Mouse (Mus musculus) liver, embryonic 16.5 days (tissue): ENCODE results near the gene Ankrd31. TPM values are rescaled to one million over a fixed set of nuclear protein-coding genes. Genes with fewer than 3 reads are reported as not detected.
A peak's percentile ranks its signal among the peaks of the same experiment; 100 is the strongest.
"Not testable (repeated sequence)": the region's sequence is repeated elsewhere in the genome, so short reads cannot be mapped to it uniquely, and the experiment has no call there.

Source experiments
- ATAC-seq: fragments of 200-750 bp; cut with Nextera tagmentation; 2 replicates; pipeline ENCODE4 v1.8.0; 2017; ENCODE audit warnings: low read depth, mild to moderate bottlenecking, moderate number of reproducible peaks, moderate library complexity
- H3K27ac ChIP-seq: fragments of 300-500 bp; sonication (generic); 2 replicates; pipeline ENCODE4 v1.5.1; 2014; ENCODE audit warnings: mild to moderate bottlenecking, low read length
- H3K27me3 ChIP-seq: fragments of 300-500 bp; sonication (generic); 2 replicates; pipeline ENCODE4 v1.6.1; 2014; ENCODE audit warnings: low read depth, low read length, mixed read lengths; ENCODE audit not compliant: control insufficient read depth, insufficient read depth
- H3K36me3 ChIP-seq: fragments of 300-500 bp; sonication (generic); 2 replicates; pipeline ENCODE4 v1.6.1; 2014; ENCODE audit warnings: mild to moderate bottlenecking; ENCODE audit not compliant: control insufficient read depth, insufficient read depth
- H3K4me1 ChIP-seq: fragments of 300-500 bp; sonication (generic); 2 replicates; pipeline ENCODE4 v1.6.1; 2014; ENCODE audit warnings: low read depth, low read length, mixed read lengths; ENCODE audit not compliant: control insufficient read depth
- H3K4me2 ChIP-seq: fragments of 300-500 bp; sonication (generic); 2 replicates; pipeline ENCODE4 v1.6.1; 2014; ENCODE audit warnings: low read depth, low read length, mixed read lengths
- H3K4me3 ChIP-seq: fragments of 300-500 bp; sonication (generic); 2 replicates; pipeline ENCODE4 v1.5.1; 2014; ENCODE audit warnings: low read depth, mild to moderate bottlenecking, low read length
- H3K9ac ChIP-seq: fragments of 300-500 bp; sonication (generic); 2 replicates; pipeline ENCODE4 v1.6.1; 2014; ENCODE audit warnings: low read depth, low read length
- H3K9me3 ChIP-seq: fragments of 300-500 bp; sonication (generic); replicated peaks from 2 replicates; pipeline ENCODE4 v1.6.1; 2016; ENCODE audit warnings: low read length; ENCODE audit not compliant: control insufficient read depth
- WGBS: fragments of 180-500 bp; shearing (Covaris S2); extraction: QIAGEN DNeasy Blood & Tissue Kit; methylation state at CpG from one replicate; pipeline ENCODE4 v1.1.7; 2014; ENCODE audit not compliant: insufficient replicate concordance; 5-methylcytosine and 5-hydroxymethylcytosine counted together
- polyA plus RNA-seq: library from polyadenylated mRNA; unstranded; fragments of >200 nt; fragmentation: Nextera tagmentation; extraction: Ambion mirVana; gene quantifications from 2 replicates; pipeline ENCODE4 v1.2.1, GENCODE M21; 2015

Ankrd31 gene
- polyA plus RNA-seq, 1 experiment from 2014 or later = 0.02 TPM

DNA sequence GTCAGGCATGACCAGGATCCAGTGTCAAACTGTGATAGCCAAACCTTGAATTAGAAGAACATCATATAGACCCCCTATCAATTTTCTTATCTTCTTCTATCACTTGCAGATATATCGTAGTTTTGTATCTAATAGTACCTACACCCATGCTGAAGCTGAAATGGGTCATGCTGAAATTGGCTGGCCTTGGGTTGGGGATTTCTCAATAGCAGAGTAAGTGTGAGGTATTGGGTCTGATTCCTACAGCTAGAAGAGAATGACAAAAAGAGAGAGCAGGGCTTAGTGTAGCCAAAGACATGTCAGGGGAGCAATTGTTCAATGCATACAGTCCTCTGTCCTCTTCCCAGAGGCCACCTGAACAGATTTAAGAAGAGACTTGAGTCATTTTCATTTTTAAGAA, 18.0 kb upstream of the Ankrd31 start:
- H3K27ac ChIP-seq = no peak overlapping the region
- no peak overlapping the region for H3K4me3 ChIP-seq
- no peaks in the 10 kb centered on the region for H3K4me1 ChIP-seq
- H3K4me2 ChIP-seq = no peak overlapping the region
- no peak for ATAC-seq
- H3K9ac ChIP-seq = no peak overlapping the region
- H3K9me3 ChIP-seq = no peaks in the 10 kb centered on the region
- H3K36me3 ChIP-seq = no peaks in the 10 kb centered on the region
- WGBS = 63% methylated on average over 1 of the region's 1 CpGs
- H3K27me3 ChIP-seq = no peaks in the 10 kb centered on the region

DNA sequence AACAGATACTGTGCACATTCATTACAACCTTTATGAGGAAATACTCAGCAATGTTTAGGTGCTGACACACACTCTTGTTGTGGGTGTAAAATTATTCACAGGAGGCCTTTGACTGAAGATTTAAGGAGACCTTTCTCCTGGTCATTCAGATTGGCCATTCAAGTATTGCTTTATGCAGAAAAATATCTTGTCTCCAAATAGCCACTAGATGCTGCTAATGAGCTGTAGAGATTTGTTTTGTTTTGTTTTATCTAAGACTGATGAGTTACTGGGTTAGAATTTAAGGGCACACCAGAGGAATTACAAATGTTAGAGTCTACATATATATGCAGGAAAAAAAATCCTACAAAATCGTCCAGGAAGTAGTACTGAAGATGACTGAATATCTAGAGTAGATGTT, 12.9 kb upstream of the Ankrd31 start:
- no peak overlapping the region for H3K9ac ChIP-seq
- H3K27ac ChIP-seq = no peak overlapping the region
- no peak overlapping the region for H3K4me3 ChIP-seq
- H3K36me3 ChIP-seq = no peaks in the 10 kb centered on the region
- no peaks in the 10 kb centered on the region for H3K9me3 ChIP-seq
- 18% methylated on average over 1 of the region's 1 CpGs for WGBS
- no peaks in the 10 kb centered on the region for H3K4me1 ChIP-seq
- H3K4me2 ChIP-seq = no peak overlapping the region
- no peak for ATAC-seq
- H3K27me3 ChIP-seq = no peaks in the 10 kb centered on the region

DNA sequence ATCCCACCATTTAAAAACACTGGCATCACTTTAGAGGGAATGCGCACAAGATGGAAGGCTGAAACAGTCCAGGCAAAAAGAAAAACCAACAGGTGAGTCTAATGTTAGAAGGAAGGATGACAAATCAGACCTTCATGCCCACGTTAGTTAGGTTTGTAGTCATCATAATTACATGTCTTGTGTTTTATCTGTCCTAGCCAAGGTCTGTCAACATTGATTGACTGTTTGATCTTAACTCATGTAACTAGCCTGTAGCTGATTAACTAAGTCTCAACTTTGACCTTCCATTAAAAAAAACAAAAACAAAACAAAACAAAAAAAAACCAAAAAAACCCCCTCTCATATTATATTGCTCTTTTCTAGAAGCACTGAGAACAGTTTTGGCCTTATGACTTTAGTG, 7.9 kb upstream of the Ankrd31 start:
- Histone ChIP-seq H3K4me3 (no peak overlapping the region), H3K27me3 (no peaks in the 10 kb centered on the region), H3K4me2 (no peak overlapping the region), H3K36me3 (no peaks in the 10 kb centered on the region), H3K27ac (no peak overlapping the region), H3K9ac (no peak overlapping the region), H3K4me1 (no peaks in the 10 kb centered on the region), H3K9me3 (no peaks in the 10 kb centered on the region)
- 62% methylated on average over 2 of the region's 2 CpGs for WGBS
- ATAC-seq = no peak

DNA sequence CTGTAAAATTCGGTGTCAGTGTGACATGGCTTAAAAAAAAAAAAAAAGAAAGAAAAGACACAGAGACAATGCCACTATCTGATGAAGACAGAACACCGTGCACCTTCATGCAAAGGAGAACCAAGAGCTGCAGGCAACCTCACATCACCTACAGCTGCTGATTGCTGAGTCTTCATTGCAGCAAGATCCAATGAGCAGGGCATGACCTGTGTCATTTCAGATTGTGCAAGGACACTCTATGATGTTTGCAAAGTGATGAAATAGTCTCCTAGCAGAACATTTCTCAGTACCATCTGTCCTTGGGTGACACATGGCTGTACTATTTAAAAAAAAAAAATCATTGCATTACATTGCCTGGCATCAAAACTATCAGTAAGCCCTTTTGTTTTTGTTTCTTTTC, 5.2 kb upstream of the Ankrd31 start:
- Histone ChIP-seq H3K27ac (no peak overlapping the region), H3K27me3 (no peaks in the 10 kb centered on the region), H3K4me2 (no peak overlapping the region), H3K4me3 (no peak overlapping the region), H3K4me1 (no peaks in the 10 kb centered on the region), H3K36me3 (no peaks in the 10 kb centered on the region), H3K9me3 (no peaks in the 10 kb centered on the region), H3K9ac (no peak overlapping the region)
- WGBS = 31% methylated on average over 2 of the region's 2 CpGs
- peak; percentile 88 for ATAC-seq

DNA sequence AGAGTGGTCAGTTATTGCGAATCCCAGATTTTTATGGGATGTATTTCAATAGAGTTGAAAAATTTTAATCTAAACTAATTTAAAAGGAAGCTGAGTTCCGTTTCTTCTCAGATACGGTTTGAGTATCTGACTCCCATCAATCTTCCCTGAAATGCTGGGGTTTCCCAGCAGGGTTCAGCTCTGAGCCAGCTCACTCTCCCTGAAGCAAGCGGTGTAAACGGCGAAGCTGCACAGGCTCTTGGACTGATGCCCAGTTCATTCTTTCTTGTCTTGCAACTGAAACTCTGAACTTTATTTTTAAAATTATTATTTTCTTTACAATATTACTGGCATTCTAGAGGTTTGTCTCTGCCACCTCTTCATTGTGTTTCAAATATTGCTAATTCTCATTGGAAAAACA, 2.0 kb upstream of the Ankrd31 start:
- Histone ChIP-seq H3K4me1 (no peaks in the 10 kb centered on the region), H3K27me3 (no peaks in the 10 kb centered on the region), H3K4me2 (no peak overlapping the region), H3K27ac (no peak overlapping the region), H3K4me3 (no peak overlapping the region), H3K9me3 (no peaks in the 10 kb centered on the region; the same call in 1 of the 2 replicates), H3K9ac (no peak overlapping the region), H3K36me3 (no peaks in the 10 kb centered on the region)
- WGBS = 48% methylated on average over 6 of the region's 6 CpGs
- no peak for ATAC-seq

DNA sequence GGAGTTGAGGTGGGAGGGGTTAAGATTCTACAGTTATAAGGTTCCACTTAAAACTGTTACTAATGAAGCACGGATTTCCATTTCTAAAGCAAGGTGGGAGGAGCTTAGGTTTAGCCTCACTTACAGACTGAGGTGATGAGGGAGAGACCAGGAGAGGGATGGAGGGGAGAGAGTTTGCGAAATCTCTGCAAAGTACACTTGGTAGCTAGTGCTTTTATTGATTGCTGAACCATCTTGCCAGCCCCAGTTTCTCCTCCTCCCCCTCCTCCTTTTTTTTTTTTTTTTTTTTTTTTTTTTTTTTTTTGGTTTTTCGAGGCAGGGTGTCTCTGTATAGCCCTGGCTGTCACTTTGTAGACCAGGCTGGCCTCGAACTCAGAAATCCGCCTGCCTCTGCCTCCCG, 1.8 kb downstream of the Ankrd31 start:
- WGBS = 69% methylated on average over 6 of the region's 6 CpGs
- ATAC-seq = no peak
- H3K27ac ChIP-seq = no peak overlapping the region

DNA sequence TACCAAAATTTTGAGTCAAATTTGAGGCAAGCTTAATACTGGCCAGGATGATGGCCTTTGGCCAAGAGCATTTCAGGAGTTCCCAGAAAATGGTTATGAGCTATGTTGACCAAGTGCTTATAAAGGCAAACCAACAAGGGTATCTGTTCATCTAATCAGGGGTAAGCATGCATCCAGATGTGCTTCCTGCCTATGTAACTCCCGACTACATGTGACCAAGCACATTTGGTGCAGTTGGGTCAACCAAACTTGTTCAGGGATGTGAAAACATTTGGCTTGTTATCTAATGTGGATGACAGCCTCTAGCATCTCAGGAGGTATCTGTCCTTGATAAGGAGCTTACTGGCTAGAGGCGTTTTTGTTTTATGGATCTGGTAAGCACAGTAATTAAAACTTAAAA, 12.8 kb downstream of the Ankrd31 start:
- Histone ChIP-seq H3K4me2 (no peak overlapping the region), H3K27me3 (no peaks in the 10 kb centered on the region), H3K4me3 (no peak overlapping the region), H3K36me3 (no peaks in the 10 kb centered on the region), H3K4me1 (no peaks in the 10 kb centered on the region), H3K27ac (no peak overlapping the region), H3K9me3 (no peaks in the 10 kb centered on the region), H3K9ac (no peak overlapping the region)
- WGBS = 21% methylated on average over 2 of the region's 2 CpGs
- ATAC-seq = peak; percentile 76

More for the DNA sequence above, 1.8 kb downstream of the Ankrd31 start:
- H3K9ac ChIP-seq = no peak overlapping the region
- no peaks in the 10 kb centered on the region; the same call in 1 of the 2 replicates for H3K9me3 ChIP-seq
- no peaks in the 10 kb centered on the region for H3K4me1 ChIP-seq
- no peak overlapping the region for H3K4me3 ChIP-seq
- H3K4me2 ChIP-seq = no peak overlapping the region
- no peaks in the 10 kb centered on the region for H3K36me3 ChIP-seq
- no peaks in the 10 kb centered on the region for H3K27me3 ChIP-seq

DNA sequence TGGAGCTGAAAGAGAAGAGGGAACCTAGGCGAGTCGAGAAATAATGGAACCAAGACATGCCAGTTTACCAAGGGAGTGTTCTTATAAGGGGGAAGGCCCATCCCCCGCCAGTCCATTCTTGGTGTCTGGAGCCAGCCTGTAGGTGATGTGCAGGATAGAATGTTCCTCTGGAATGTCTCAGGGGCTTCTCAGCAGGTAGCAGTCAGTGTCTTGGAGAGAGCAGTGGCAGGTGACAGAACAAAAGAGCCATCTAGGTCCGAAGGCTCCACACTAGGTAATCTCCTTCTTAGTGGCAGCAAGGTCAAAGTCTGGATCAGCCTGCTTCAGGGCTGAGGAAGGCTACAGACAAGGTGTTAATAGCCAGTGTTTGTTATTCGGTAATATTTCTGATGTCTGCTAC, 38.0 kb downstream of the Ankrd31 start:
- WGBS = 70% methylated on average over 5 of the region's 5 CpGs
- H3K36me3 ChIP-seq, H3K9me3 ChIP-seq: not testable (repeated sequence)

DNA sequence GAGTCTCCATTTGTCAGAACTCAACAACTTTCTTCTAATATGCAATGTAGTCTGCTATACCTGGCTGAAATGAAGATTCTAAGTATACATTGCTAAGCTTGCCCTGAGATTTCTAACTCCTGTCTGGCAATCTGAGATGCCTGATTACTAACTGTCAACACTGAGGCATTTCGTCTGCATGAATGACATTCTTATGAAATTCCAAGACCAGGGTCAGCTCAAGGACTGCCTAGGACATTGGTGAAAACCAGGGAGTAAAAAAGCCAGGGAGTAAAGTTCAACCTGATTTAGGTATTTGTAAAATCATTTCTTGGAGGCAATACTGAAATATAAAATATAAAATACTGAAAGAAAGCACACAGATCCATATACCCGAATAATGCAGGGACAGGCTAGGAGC, 45.4 kb downstream of the Ankrd31 start:
- Histone ChIP-seq H3K4me2 (no peak overlapping the region), H3K36me3 (no peaks in the 10 kb centered on the region), H3K9me3 (no peaks in the 10 kb centered on the region), H3K4me3 (no peak overlapping the region), H3K27me3 (no peaks in the 10 kb centered on the region), H3K9ac (no peak overlapping the region), H3K4me1 (no peaks in the 10 kb centered on the region), H3K27ac (no peak overlapping the region)
- 57% methylated on average over 2 of the region's 2 CpGs for WGBS
- no peak for ATAC-seq

More for the DNA sequence above, 38.0 kb downstream of the Ankrd31 start:
- not testable (repeated sequence) for H3K4me1 ChIP-seq, H3K9ac ChIP-seq, ATAC-seq, H3K4me3 ChIP-seq, H3K27ac ChIP-seq, H3K27me3 ChIP-seq, H3K4me2 ChIP-seq

DNA sequence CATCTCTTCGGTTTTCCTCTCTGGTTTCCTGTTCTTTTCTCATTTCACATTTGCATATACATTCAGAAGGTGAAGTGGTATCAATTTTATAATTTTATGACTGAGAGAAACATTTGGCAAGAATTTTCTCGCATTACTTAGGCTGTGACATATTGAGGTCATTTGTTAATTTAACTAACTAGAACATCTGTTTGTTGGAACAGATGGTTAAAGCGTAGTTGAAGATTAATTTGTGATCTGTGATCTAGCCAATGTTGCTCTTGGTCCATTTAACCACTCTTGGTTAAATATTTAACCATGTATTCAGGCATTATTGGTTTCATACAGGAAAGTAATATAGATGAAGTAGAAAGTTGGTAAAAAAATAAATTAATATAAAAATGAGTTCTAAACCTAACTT, 47.2 kb downstream of the Ankrd31 start:
- Histone ChIP-seq H3K4me1 (no peaks in the 10 kb centered on the region), H3K4me3 (no peak overlapping the region), H3K9ac (no peak overlapping the region), H3K36me3 (no peaks in the 10 kb centered on the region), H3K27me3 (no peaks in the 10 kb centered on the region), H3K9me3 (no peaks in the 10 kb centered on the region), H3K27ac (no peak overlapping the region), H3K4me2 (no peak overlapping the region)
- WGBS = 57% methylated on average over 3 of the region's 3 CpGs
- ATAC-seq = no peak
